Mouse (Mus musculus): ENCODE results near the gene Scap. TPM values are rescaled to one million over a fixed set of nuclear protein-coding genes. Genes with fewer than 3 reads are reported as not detected.
"Not testable (repeated sequence)": the region's sequence is repeated elsewhere in the genome, so short reads cannot be mapped to it uniquely, and the experiment has no call there.

Scap gene
- total RNA-seq, 2 experiments from 2014 or later: 92.2 to 114 TPM

- intact Hi-C loops (cut with DNase I): no loop called here
- no peak for DNase-seq (ENCODE audit: low spot score in 2 of 2)
Measured at GRCm38 (mm10) chr9:110328946-110329630, 4.0 kb upstream of the Scap start.

- intact Hi-C loops (cut with DNase I): no loop called here
- DNase-seq (ENCODE audit: low spot score in 2 of 2): no peak
Measured at GRCm38 (mm10) chr9:110329655-110330054, 3.4 kb upstream of the Scap start.

GRCm38 (mm10) chr9:110330341-110330740 is 2.7 kb upstream of the Scap start:
- intact Hi-C loops (cut with DNase I): no loop called here

GRCm38 (mm10) chr9:110330913-110331312 is 2.2 kb upstream of the Scap start:
- DNase-seq (ENCODE audit: low spot score in 2 of 2); intact Hi-C loops (cut with DNase I): not testable (repeated sequence)

More at GRCm38 (mm10) chr9:110330341-110330740, 2.7 kb upstream of the Scap start:
- DNase-seq (ENCODE audit: low spot score in 2 of 2): no peak

GRCm38 (mm10) chr9:110333896-110334259 is 790 bp downstream of the Scap start:
- intact Hi-C loops (cut with DNase I): no loop called here
- DNase-seq (ENCODE audit: low spot score in 2 of 2): no peak

GRCm38 (mm10) chr9:110334849-110335248 is 1.8 kb downstream of the Scap start:
- DNase-seq (ENCODE audit: low spot score in 2 of 2): no peak
- intact Hi-C loops (cut with DNase I): no loop called here

GRCm38 (mm10) chr9:110340037-110340750 is 7.1 kb downstream of the Scap start:
- no peak for DNase-seq (ENCODE audit: low spot score in 2 of 2)
- intact Hi-C loops (cut with DNase I): no loop called here

- peak; percentile 23 to 30 for DNase-seq (ENCODE audit: low spot score in 2 of 2)
- intact Hi-C loops (cut with DNase I): no loop called here
Measured at GRCm38 (mm10) chr9:110342008-110342407, 8.9 kb downstream of the Scap start.

GRCm38 (mm10) chr9:110343805-110344204 is 10.7 kb downstream of the Scap start:
- DNase-seq (ENCODE audit: low spot score in 2 of 2): no peak
- intact Hi-C loops (cut with DNase I): no loop called here

- intact Hi-C loops (cut with DNase I): no loop called here
- no peak for DNase-seq (ENCODE audit: low spot score in 2 of 2)
Measured at GRCm38 (mm10) chr9:110345057-110345739, 12.1 kb downstream of the Scap start.

GRCm38 (mm10) chr9:110348899-110349298 is 15.8 kb downstream of the Scap start:
- intact Hi-C loops (cut with DNase I): no loop called here

GRCm38 (mm10) chr9:110350188-110350587 is 17.1 kb downstream of the Scap start:
- intact Hi-C loops (cut with DNase I): no loop called here
- DNase-seq (ENCODE audit: low spot score in 2 of 2): no peak

More at GRCm38 (mm10) chr9:110348899-110349298, 15.8 kb downstream of the Scap start:
- DNase-seq (ENCODE audit: low spot score in 2 of 2): no peak

- intact Hi-C loops (cut with DNase I): no loop called here
- no peak for DNase-seq (ENCODE audit: low spot score in 2 of 2)
Measured at GRCm38 (mm10) chr9:110350612-110351011, 17.5 kb downstream of the Scap start.

GRCm38 (mm10) chr9:110351350-110351749 is 18.3 kb downstream of the Scap start:
- no peak for DNase-seq (ENCODE audit: low spot score in 2 of 2)
- intact Hi-C loops (cut with DNase I): no loop called here

- DNase-seq (ENCODE audit: low spot score in 2 of 2): no peak
Measured at GRCm38 (mm10) chr9:110351932-110352632, 19.0 kb downstream of the Scap start.

GRCm38 (mm10) chr9:110358341-110358740 is 25.3 kb downstream of the Scap start:
- intact Hi-C loops (cut with DNase I): no loop called here
- DNase-seq (ENCODE audit: low spot score in 2 of 2): no peak

More at GRCm38 (mm10) chr9:110351932-110352632, 19.0 kb downstream of the Scap start:
- intact Hi-C loops (cut with DNase I): no loop called here

GRCm38 (mm10) chr9:110361299-110361698 is 28.2 kb downstream of the Scap start:
- no peak for DNase-seq (ENCODE audit: low spot score in 2 of 2)
- intact Hi-C loops (cut with DNase I): no loop called here

- no peak for DNase-seq (ENCODE audit: low spot score in 2 of 2)
- intact Hi-C loops (cut with DNase I): no loop called here
Measured at GRCm38 (mm10) chr9:110362337-110362736, 29.2 kb downstream of the Scap start.

GRCm38 (mm10) chr9:110366746-110367145 is 33.7 kb downstream of the Scap start:
- no peak for DNase-seq (ENCODE audit: low spot score in 2 of 2)
- intact Hi-C loops (cut with DNase I): no loop called here

GRCm38 (mm10) chr9:110369860-110370259 is 36.8 kb downstream of the Scap start:
- intact Hi-C loops (cut with DNase I): no loop called here
- DNase-seq (ENCODE audit: low spot score in 2 of 2): no peak

All from left cerebral cortex, postnatal 14 days (tissue).